Mouse (Mus musculus): ENCODE results near the gene Gng12. TPM values are rescaled to one million over a fixed set of nuclear protein-coding genes. Genes with fewer than 3 reads are reported as not detected.
"Not testable (repeated sequence)": the region's sequence is repeated elsewhere in the genome, so short reads cannot be mapped to it uniquely, and the experiment has no call there.

Gng12 gene
- total and polyA plus RNA-seq, 3 experiments, result 15.5 to 35.6 (median 34.4) TPM

GRCm38 (mm10) chr6:67029312-67029950 lies 133.2 kb downstream of the Gng12 start:
- Histone ChIP-seq H3K36me3 (ENCODE audit: control insufficient read depth, insufficient read depth, low read length) (no peaks in the 10 kb centered on the region), H3K27me3 (ENCODE audit: control insufficient read depth, insufficient read depth, low read length) (no peaks in the 10 kb centered on the region), H3K4me1 (ENCODE audit: control insufficient read depth, insufficient read depth, low read length) (no peaks in the 10 kb centered on the region), H3K79me2 (replicated peaks; ENCODE audit: control insufficient read depth, insufficient read depth, low read length) (no peaks in the 10 kb centered on the region), H3K9ac (ENCODE audit: low read depth, low read length) (no peak overlapping the region), H3K27ac (no peak overlapping the region), H3K4me3 (no peak overlapping the region)
- no peak for TF ChIP-seq POLR2A (IDR thresholded peaks at IDR 0.05; ENCODE audit: insufficient read depth, low read depth, low read length)
- TF ChIP-seq CTCF (IDR thresholded peaks at IDR 0.05), result no peak
- no peak for TF ChIP-seq EP300 (IDR thresholded peaks at IDR 0.05; ENCODE audit: insufficient read depth, low read depth, low read length)
- intact Hi-C loops (cut with DNase I), result no loop called here
- 59% methylated on average over 5 of the region's 5 CpGs for WGBS
- no peak for DNase-seq

- H3K4me1 ChIP-seq (ENCODE audit: control insufficient read depth, insufficient read depth, low read length), result no peaks in the 10 kb centered on the region
- no peak for DNase-seq
- no peak overlapping the region for H3K9ac ChIP-seq (ENCODE audit: low read depth, low read length)
- no peaks in the 10 kb centered on the region for H3K79me2 ChIP-seq (replicated peaks; ENCODE audit: control insufficient read depth, insufficient read depth, low read length)
- TF ChIP-seq EP300 (IDR thresholded peaks at IDR 0.05; ENCODE audit: insufficient read depth, low read depth, low read length), result no peak
- no peak for TF ChIP-seq POLR2A (IDR thresholded peaks at IDR 0.05; ENCODE audit: insufficient read depth, low read depth, low read length)
- no peak for TF ChIP-seq CTCF (IDR thresholded peaks at IDR 0.05)
- H3K36me3 ChIP-seq (ENCODE audit: control insufficient read depth, insufficient read depth, low read length), result no peaks in the 10 kb centered on the region
- no peak overlapping the region for H3K4me3 ChIP-seq
- intact Hi-C loops (cut with DNase I), result loop anchor here (10.0 kb wide), 1 partner anchor 235 kb away; no protein-coding TSS in a partner anchor
- 36% methylated on average over 3 of the region's 3 CpGs for WGBS
- H3K27me3 ChIP-seq (ENCODE audit: control insufficient read depth, insufficient read depth, low read length), result no peaks in the 10 kb centered on the region
- H3K27ac ChIP-seq, result no peak overlapping the region
Measured at GRCm38 (mm10) chr6:67029987-67030386, 133.8 kb downstream of the Gng12 start.

GRCm38 (mm10) chr6:67030416-67030815 lies 134.2 kb downstream of the Gng12 start:
- H3K27me3 ChIP-seq (ENCODE audit: control insufficient read depth, insufficient read depth, low read length), result no peaks in the 10 kb centered on the region

GRCm38 (mm10) chr6:67030846-67031245 lies 134.6 kb downstream of the Gng12 start:
- Histone ChIP-seq H3K27me3 (ENCODE audit: control insufficient read depth, insufficient read depth, low read length) (no peaks in the 10 kb centered on the region), H3K9ac (ENCODE audit: low read depth, low read length) (no peak overlapping the region), H3K4me1 (ENCODE audit: control insufficient read depth, insufficient read depth, low read length) (peaks cover 2% of the 10 kb centered on the region), H3K36me3 (ENCODE audit: control insufficient read depth, insufficient read depth, low read length) (peaks cover 7% of the 10 kb centered on the region), H3K27ac (no peak overlapping the region), H3K79me2 (replicated peaks; ENCODE audit: control insufficient read depth, insufficient read depth, low read length) (no peaks in the 10 kb centered on the region; the same call in 1 of the 2 replicates), H3K4me3 (no peak overlapping the region)
- intact Hi-C loops (cut with DNase I), result loop anchor here (10.0 kb wide), 1 partner anchor 234 kb away; no protein-coding TSS in a partner anchor
- 78% methylated on average over 5 of the region's 5 CpGs for WGBS
- DNase-seq, result no peak
- no peak for TF ChIP-seq POLR2A (IDR thresholded peaks at IDR 0.05; ENCODE audit: insufficient read depth, low read depth, low read length)
- TF ChIP-seq CTCF (IDR thresholded peaks at IDR 0.05), result no peak
- TF ChIP-seq EP300 (IDR thresholded peaks at IDR 0.05; ENCODE audit: insufficient read depth, low read depth, low read length), result no peak

More at GRCm38 (mm10) chr6:67030416-67030815, 134.2 kb downstream of the Gng12 start:
- no peak overlapping the region for H3K4me3 ChIP-seq
- H3K27ac ChIP-seq, result no peak overlapping the region
- intact Hi-C loops (cut with DNase I), result loop anchor here (10.0 kb wide), 1 partner anchor 234 kb away; no protein-coding TSS in a partner anchor
- H3K9ac ChIP-seq (ENCODE audit: low read depth, low read length), result no peak overlapping the region
- no peak for DNase-seq
- peaks cover 2% of the 10 kb centered on the region for H3K36me3 ChIP-seq (ENCODE audit: control insufficient read depth, insufficient read depth, low read length)
- no peak for TF ChIP-seq POLR2A (IDR thresholded peaks at IDR 0.05; ENCODE audit: insufficient read depth, low read depth, low read length)
- TF ChIP-seq EP300 (IDR thresholded peaks at IDR 0.05; ENCODE audit: insufficient read depth, low read depth, low read length), result no peak
- no peak for TF ChIP-seq CTCF (IDR thresholded peaks at IDR 0.05)
- H3K4me1 ChIP-seq (ENCODE audit: control insufficient read depth, insufficient read depth, low read length), result peaks cover under 1% of the 10 kb centered on the region
- WGBS, result 51% methylated on average over 2 of the region's 2 CpGs
- no peaks in the 10 kb centered on the region for H3K79me2 ChIP-seq (replicated peaks; ENCODE audit: control insufficient read depth, insufficient read depth, low read length)

GRCm38 (mm10) chr6:67032551-67032950 lies 136.4 kb downstream of the Gng12 start:
- H3K79me2 ChIP-seq (replicated peaks; ENCODE audit: control insufficient read depth, insufficient read depth, low read length); H3K4me1 ChIP-seq (ENCODE audit: control insufficient read depth, insufficient read depth, low read length); H3K9ac ChIP-seq (ENCODE audit: low read depth, low read length); H3K27me3 ChIP-seq (ENCODE audit: control insufficient read depth, insufficient read depth, low read length); H3K4me3 ChIP-seq; DNase-seq; H3K27ac ChIP-seq; H3K36me3 ChIP-seq (ENCODE audit: control insufficient read depth, insufficient read depth, low read length): not testable (repeated sequence)
- intact Hi-C loops (cut with DNase I), result loop anchor here (10.0 kb wide), 1 partner anchor 232 kb away; no protein-coding TSS in a partner anchor

- H3K27me3 ChIP-seq (ENCODE audit: control insufficient read depth, insufficient read depth, low read length); H3K36me3 ChIP-seq (ENCODE audit: control insufficient read depth, insufficient read depth, low read length); H3K9ac ChIP-seq (ENCODE audit: low read depth, low read length); DNase-seq; H3K79me2 ChIP-seq (replicated peaks; ENCODE audit: control insufficient read depth, insufficient read depth, low read length); H3K4me3 ChIP-seq; H3K27ac ChIP-seq; H3K4me1 ChIP-seq (ENCODE audit: control insufficient read depth, insufficient read depth, low read length): not testable (repeated sequence)
- intact Hi-C loops (cut with DNase I), result loop anchor here (10.0 kb wide), 1 partner anchor 232 kb away; no protein-coding TSS in a partner anchor
- WGBS, result 92% methylated on average over 3 of the region's 4 CpGs
Measured at GRCm38 (mm10) chr6:67032972-67033371, 136.8 kb downstream of the Gng12 start.

All from heart, adult 2 months (tissue).